Mouse (Mus musculus): ENCODE results near the gene Hoxb4. TPM values are rescaled to one million over a fixed set of nuclear protein-coding genes. Genes with fewer than 3 reads are reported as not detected.

The Hoxb4 gene
- polyA plus RNA-seq, 1 experiment from 2014 or later, result 2.7 TPM

GRCm38 (mm10) chr11:96326705-96327104 lies 8.6 kb downstream of the Hoxb4 start:
- H3K4me1 ChIP-seq (ENCODE audit: control insufficient read depth, insufficient read depth, low read length), result peaks cover 21% of the 10 kb centered on the region
- H3K9me3 ChIP-seq (replicated peaks; ENCODE audit: control insufficient read depth, low read length), result no peaks in the 10 kb centered on the region
- H3K4me2 ChIP-seq (ENCODE audit: low read depth, low read length), result peak overlapping the region; percentile 65
- no peak for ATAC-seq (ENCODE audit: insufficient read depth, low FRiP score)
- H3K27ac ChIP-seq (ENCODE audit: low read length), result peak overlapping the region; percentile 98
- no peaks in the 10 kb centered on the region for H3K36me3 ChIP-seq (ENCODE audit: control insufficient read depth, insufficient read depth, low read length)
- H3K27me3 ChIP-seq (ENCODE audit: control insufficient read depth, insufficient read depth, low read length), result peaks cover 5% of the 10 kb centered on the region; the same call in 1 of the 2 replicates
- 12% methylated on average over 12 of the region's 12 CpGs for WGBS
- peak overlapping the region; percentile 84 for H3K9ac ChIP-seq (ENCODE audit: low read length)
- peak overlapping the region; percentile 63 for H3K4me3 ChIP-seq (replicated peaks; ENCODE audit: low read length)

- Histone ChIP-seq H3K27me3 (ENCODE audit: control insufficient read depth, insufficient read depth, low read length) (peaks cover 5% of the 10 kb centered on the region; the same call in 1 of the 2 replicates), H3K36me3 (ENCODE audit: control insufficient read depth, insufficient read depth, low read length) (no peaks in the 10 kb centered on the region), H3K4me2 (ENCODE audit: low read depth, low read length) (peak overlapping the region; percentile 65), H3K4me3 (replicated peaks; ENCODE audit: low read length) (peak overlapping the region; percentile 63), H3K9me3 (replicated peaks; ENCODE audit: control insufficient read depth, low read length) (no peaks in the 10 kb centered on the region), H3K4me1 (ENCODE audit: control insufficient read depth, insufficient read depth, low read length) (peaks cover 25% of the 10 kb centered on the region), H3K9ac (ENCODE audit: low read length) (peak overlapping the region; percentile 84), H3K27ac (ENCODE audit: low read length) (peak overlapping the region; percentile 98)
- 22% methylated on average over 7 of the region's 7 CpGs for WGBS
- no peak for ATAC-seq (ENCODE audit: insufficient read depth, low FRiP score)
Measured at GRCm38 (mm10) chr11:96327122-96327521, 9.1 kb downstream of the Hoxb4 start.

GRCm38 (mm10) chr11:96327750-96328149 lies 9.7 kb downstream of the Hoxb4 start:
- Histone ChIP-seq H3K4me1 (ENCODE audit: control insufficient read depth, insufficient read depth, low read length) (peaks cover 27% of the 10 kb centered on the region), H3K9me3 (replicated peaks; ENCODE audit: control insufficient read depth, low read length) (no peaks in the 10 kb centered on the region), H3K9ac (ENCODE audit: low read length) (peak overlapping the region; percentile 84), H3K4me3 (replicated peaks; ENCODE audit: low read length) (peak overlapping the region; percentile 63), H3K4me2 (ENCODE audit: low read depth, low read length) (peak overlapping the region; percentile 65), H3K36me3 (ENCODE audit: control insufficient read depth, insufficient read depth, low read length) (no peaks in the 10 kb centered on the region), H3K27me3 (ENCODE audit: control insufficient read depth, insufficient read depth, low read length) (peaks cover 5% of the 10 kb centered on the region; the same call in 1 of the 2 replicates), H3K27ac (ENCODE audit: low read length) (peak overlapping the region; percentile 98)
- ATAC-seq (ENCODE audit: insufficient read depth, low FRiP score), result no peak
- 14% methylated on average over 5 of the region's 5 CpGs for WGBS

GRCm38 (mm10) chr11:96328605-96329004 lies 10.5 kb downstream of the Hoxb4 start:
- Histone ChIP-seq H3K4me2 (ENCODE audit: low read depth, low read length) (peak overlapping the region; percentile 65), H3K36me3 (ENCODE audit: control insufficient read depth, insufficient read depth, low read length) (no peaks in the 10 kb centered on the region), H3K27me3 (ENCODE audit: control insufficient read depth, insufficient read depth, low read length) (peaks cover 5% of the 10 kb centered on the region; the same call in 1 of the 2 replicates), H3K4me1 (ENCODE audit: control insufficient read depth, insufficient read depth, low read length) (peaks cover 27% of the 10 kb centered on the region), H3K4me3 (replicated peaks; ENCODE audit: low read length) (peak overlapping the region; percentile 63), H3K9me3 (replicated peaks; ENCODE audit: control insufficient read depth, low read length) (no peaks in the 10 kb centered on the region), H3K27ac (ENCODE audit: low read length) (peak overlapping the region; percentile 98), H3K9ac (ENCODE audit: low read length) (peak overlapping the region; percentile 61; the same call in 1 of the 2 replicates)
- 22% methylated on average over 8 of the region's 8 CpGs for WGBS
- ATAC-seq (ENCODE audit: insufficient read depth, low FRiP score), result no peak

GRCm38 (mm10) chr11:96332105-96332504 lies 14.0 kb downstream of the Hoxb4 start:
- peak overlapping the region; percentile 54 for H3K4me2 ChIP-seq (ENCODE audit: low read depth, low read length)
- no peak for ATAC-seq (ENCODE audit: insufficient read depth, low FRiP score)
- H3K27me3 ChIP-seq (ENCODE audit: control insufficient read depth, insufficient read depth, low read length), result no peaks in the 10 kb centered on the region
- WGBS, result 7% methylated on average over 8 of the region's 8 CpGs
- no peaks in the 10 kb centered on the region for H3K36me3 ChIP-seq (ENCODE audit: control insufficient read depth, insufficient read depth, low read length)
- no peaks in the 10 kb centered on the region for H3K9me3 ChIP-seq (replicated peaks; ENCODE audit: control insufficient read depth, low read length)
- peak overlapping the region; percentile 94 for H3K27ac ChIP-seq (ENCODE audit: low read length)
- H3K4me1 ChIP-seq (ENCODE audit: control insufficient read depth, insufficient read depth, low read length), result peaks cover 40% of the 10 kb centered on the region
- H3K4me3 ChIP-seq (replicated peaks; ENCODE audit: low read length), result peak overlapping the region; percentile 52
- H3K9ac ChIP-seq (ENCODE audit: low read length), result peak overlapping the region; percentile 82

- H3K27me3 ChIP-seq (ENCODE audit: control insufficient read depth, insufficient read depth, low read length), result no peaks in the 10 kb centered on the region
- peak; percentile 42; the same call in 1 of the 2 replicates for ATAC-seq (ENCODE audit: insufficient read depth, low FRiP score)
- peak overlapping the region; percentile 94 for H3K27ac ChIP-seq (ENCODE audit: low read length)
- H3K4me3 ChIP-seq (replicated peaks; ENCODE audit: low read length), result peak overlapping the region; percentile 52
- H3K4me1 ChIP-seq (ENCODE audit: control insufficient read depth, insufficient read depth, low read length), result peaks cover 36% of the 10 kb centered on the region
- no peaks in the 10 kb centered on the region for H3K9me3 ChIP-seq (replicated peaks; ENCODE audit: control insufficient read depth, low read length)
- peak overlapping the region; percentile 54 for H3K4me2 ChIP-seq (ENCODE audit: low read depth, low read length)
- peak overlapping the region; percentile 82 for H3K9ac ChIP-seq (ENCODE audit: low read length)
- 9% methylated on average over 35 of the region's 35 CpGs for WGBS
- H3K36me3 ChIP-seq (ENCODE audit: control insufficient read depth, insufficient read depth, low read length), result no peaks in the 10 kb centered on the region
Measured at GRCm38 (mm10) chr11:96332618-96333032, 14.6 kb downstream of the Hoxb4 start.

- Histone ChIP-seq H3K27me3 (ENCODE audit: control insufficient read depth, insufficient read depth, low read length) (no peaks in the 10 kb centered on the region), H3K4me3 (replicated peaks; ENCODE audit: low read length) (peak overlapping the region; percentile 52), H3K27ac (ENCODE audit: low read length) (peak overlapping the region; percentile 94), H3K9me3 (replicated peaks; ENCODE audit: control insufficient read depth, low read length) (no peaks in the 10 kb centered on the region), H3K36me3 (ENCODE audit: control insufficient read depth, insufficient read depth, low read length) (no peaks in the 10 kb centered on the region), H3K4me2 (ENCODE audit: low read depth, low read length) (peak overlapping the region; percentile 54), H3K9ac (ENCODE audit: low read length) (peak overlapping the region; percentile 82), H3K4me1 (ENCODE audit: control insufficient read depth, insufficient read depth, low read length) (peaks cover 41% of the 10 kb centered on the region)
- peak; percentile 22; the same call in 1 of the 2 replicates for ATAC-seq (ENCODE audit: insufficient read depth, low FRiP score)
- 11% methylated on average over 17 of the region's 17 CpGs for WGBS
Measured at GRCm38 (mm10) chr11:96333241-96334001, 15.4 kb downstream of the Hoxb4 start.

- no peak; the same call in 1 of the 2 replicates for ATAC-seq (ENCODE audit: insufficient read depth, low FRiP score)
- Histone ChIP-seq H3K9me3 (replicated peaks; ENCODE audit: control insufficient read depth, low read length) (no peaks in the 10 kb centered on the region), H3K36me3 (ENCODE audit: control insufficient read depth, insufficient read depth, low read length) (no peaks in the 10 kb centered on the region), H3K4me3 (replicated peaks; ENCODE audit: low read length) (peak overlapping the region; percentile 52), H3K27me3 (ENCODE audit: control insufficient read depth, insufficient read depth, low read length) (peaks cover 2% of the 10 kb centered on the region), H3K4me1 (ENCODE audit: control insufficient read depth, insufficient read depth, low read length) (peaks cover 47% of the 10 kb centered on the region), H3K27ac (ENCODE audit: low read length) (peak overlapping the region; percentile 94), H3K4me2 (ENCODE audit: low read depth, low read length) (peak overlapping the region; percentile 54), H3K9ac (ENCODE audit: low read length) (peak overlapping the region; percentile 82)
- WGBS, result 23% methylated on average over 2 of the region's 2 CpGs
Measured at GRCm38 (mm10) chr11:96334002-96334364, 15.9 kb downstream of the Hoxb4 start.

GRCm38 (mm10) chr11:96334998-96335397 lies 16.9 kb downstream of the Hoxb4 start:
- Histone ChIP-seq H3K4me1 (ENCODE audit: control insufficient read depth, insufficient read depth, low read length) (peaks cover 52% of the 10 kb centered on the region), H3K9ac (ENCODE audit: low read length) (peak overlapping the region; percentile 82; the same call in 1 of the 2 replicates), H3K27ac (ENCODE audit: low read length) (peak overlapping the region; percentile 94), H3K36me3 (ENCODE audit: control insufficient read depth, insufficient read depth, low read length) (no peaks in the 10 kb centered on the region), H3K4me3 (replicated peaks; ENCODE audit: low read length) (peak overlapping the region; percentile 52), H3K27me3 (ENCODE audit: control insufficient read depth, insufficient read depth, low read length) (peaks cover 7% of the 10 kb centered on the region), H3K4me2 (ENCODE audit: low read depth, low read length) (peak overlapping the region; percentile 54), H3K9me3 (replicated peaks; ENCODE audit: control insufficient read depth, low read length) (no peaks in the 10 kb centered on the region)
- WGBS, result 40% methylated on average over 3 of the region's 3 CpGs
- no peak for ATAC-seq (ENCODE audit: insufficient read depth, low FRiP score)

Measured in stomach, embryonic 16.5 days (tissue).